In genomic region chr3:129303941-129304340, GRCm38 (mm10) we compare ENCODE assay signal across 10 mouse cellular contexts. TPM values are rescaled to one million over a fixed set of nuclear protein-coding genes. Genes with fewer than 3 reads are reported as not detected.
DNase-seq lines count a peak whose midpoint lies in the region; ATAC-seq lines count a peak whose summit lies in the region.
"Had no signal": no experiment of that assay in that cellular context is flagged by ENCODE, and none has a peak within 500 bp of the region (broad histone marks: within the 10 kb centered on the region; RNA-seq: fewer than 3 reads in every experiment).

No protein-coding gene starts in this region.

- ATAC-seq in kidney, embryonic 16.5 days (ENCODE audit: low FRiP score, low TSS enrichment) = no peak
- ATAC-seq in embryonic facial prominence, embryonic 11.5 days (replicated peaks; ENCODE audit: insufficient number of reproducible peaks, low FRiP score, low TSS enrichment, low read depth) = no peak
- ATAC-seq in intestine, embryonic 16.5 days = no peak

- no peak overlapping the region for H3K9ac ChIP-seq in kidney, embryonic 16.5 days (replicated peaks; ENCODE audit: low read length)
- no peak overlapping the region for H3K9ac ChIP-seq in embryonic facial prominence, embryonic 11.5 days (replicated peaks; ENCODE audit: low read length)
- H3K9ac ChIP-seq in intestine, embryonic 16.5 days (ENCODE audit: low read depth, low read length) = no peak overlapping the region
- H3K9ac ChIP-seq: embryonic facial prominence, embryonic 15.5 days; limb, embryonic 13.5 days had no signal

- H3K27me3 ChIP-seq in kidney, embryonic 16.5 days (ENCODE audit: insufficient read depth, low read length) = no peaks in the 10 kb centered on the region
- no peaks in the 10 kb centered on the region for H3K27me3 ChIP-seq in embryonic facial prominence, embryonic 11.5 days (ENCODE audit: control insufficient read depth, insufficient read depth, low read length)
- H3K27me3 ChIP-seq in intestine, embryonic 16.5 days (replicated peaks; ENCODE audit: control insufficient read depth, insufficient read depth, low read length) = no peaks in the 10 kb centered on the region
- H3K27me3 ChIP-seq: embryonic facial prominence, embryonic 15.5 days; limb, embryonic 13.5 days had no signal

- no peak overlapping the region for H3K27ac ChIP-seq in kidney, embryonic 16.5 days (ENCODE audit: low read length)
- no peak overlapping the region for H3K27ac ChIP-seq in embryonic facial prominence, embryonic 11.5 days (replicated peaks; ENCODE audit: low read depth, low read length)
- H3K27ac ChIP-seq in intestine, embryonic 16.5 days (ENCODE audit: low read length) = no peak overlapping the region
- H3K27ac ChIP-seq: embryonic facial prominence, embryonic 15.5 days; limb, embryonic 13.5 days had no signal

- H3K36me3 ChIP-seq in kidney, embryonic 16.5 days (ENCODE audit: insufficient read depth, low read length) = peaks cover 13% of the 10 kb centered on the region
- no peaks in the 10 kb centered on the region for H3K36me3 ChIP-seq in embryonic facial prominence, embryonic 11.5 days (replicated peaks; ENCODE audit: control insufficient read depth, insufficient read depth, low read depth, low read length)
- H3K36me3 ChIP-seq in intestine, embryonic 16.5 days (ENCODE audit: control insufficient read depth, insufficient read depth, low read length) = no peaks in the 10 kb centered on the region
- H3K36me3 ChIP-seq: embryonic facial prominence, embryonic 15.5 days; limb, embryonic 13.5 days had no signal

- H3K4me2 ChIP-seq in kidney, embryonic 16.5 days (replicated peaks; ENCODE audit: low read depth, low read length) = no peak overlapping the region
- H3K4me2 ChIP-seq in embryonic facial prominence, embryonic 11.5 days (ENCODE audit: low read depth, low read length) = no peak overlapping the region
- H3K4me2 ChIP-seq in intestine, embryonic 16.5 days (ENCODE audit: low read depth, low read length) = no peak overlapping the region
- H3K4me2 ChIP-seq: embryonic facial prominence, embryonic 15.5 days; limb, embryonic 13.5 days had no signal

- no peak overlapping the region for H3K4me3 ChIP-seq in kidney, embryonic 16.5 days (ENCODE audit: low read length)
- no peak overlapping the region for H3K4me3 ChIP-seq in embryonic facial prominence, embryonic 11.5 days (ENCODE audit: low read depth, low read length)
- no peak overlapping the region for H3K4me3 ChIP-seq in intestine, embryonic 16.5 days (ENCODE audit: low read length)
- H3K4me3 ChIP-seq: embryonic facial prominence, embryonic 15.5 days; limb, embryonic 13.5 days had no signal

- H3K4me1 ChIP-seq in kidney, embryonic 16.5 days (ENCODE audit: insufficient read depth, low read length) = 0 out of 2 replicates have a peak, but pooled peaks cover 3% of the 10 kb centered on the region
- no peaks in the 10 kb centered on the region for H3K4me1 ChIP-seq in embryonic facial prominence, embryonic 11.5 days (ENCODE audit: control insufficient read depth, insufficient read depth, low read length)
- H3K4me1 ChIP-seq in intestine, embryonic 16.5 days (ENCODE audit: control insufficient read depth, insufficient read depth, low read length) = no peaks in the 10 kb centered on the region
- H3K4me1 ChIP-seq: limb, embryonic 13.5 days had no signal

- peak; percentile 13 to 17 for DNase-seq in kidney, adult 8-10 months
- DNase-seq in CD4-positive helper T cell, adult 2 months (ENCODE audit: low read depth, low spot score) = peak; percentile 31
- peak; percentile 13 for DNase-seq in Muller cell, postnatal 12 days (ENCODE audit: inconsistent ontology term)
- peak; percentile 86 for DNase-seq in embryonic facial prominence, embryonic 11.5 days (ENCODE audit: low spot score)
- DNase-seq in lung, postnatal 25 days (ENCODE audit: low spot score) = peak; percentile 41
- DNase-seq in yolk sac, embryonic 10.5 days (ENCODE audit: low spot score) = no peak

- H3K9me3 ChIP-seq in kidney, embryonic 16.5 days (ENCODE audit: low read length) = no peaks in the 10 kb centered on the region
- no peaks in the 10 kb centered on the region for H3K9me3 ChIP-seq in embryonic facial prominence, embryonic 11.5 days (replicated peaks; ENCODE audit: control insufficient read depth, low read length)
- no peaks in the 10 kb centered on the region for H3K9me3 ChIP-seq in intestine, embryonic 16.5 days (ENCODE audit: control insufficient read depth, low read length)
- H3K9me3 ChIP-seq: embryonic facial prominence, embryonic 15.5 days; limb, embryonic 13.5 days had no signal

- 8% methylated on average over 3 of the region's 3 CpGs for WGBS in kidney, embryonic 16.5 days
- WGBS in embryonic facial prominence, embryonic 11.5 days = 12% methylated on average over 3 of the region's 3 CpGs
- WGBS in intestine, embryonic 16.5 days = 7% methylated on average over 3 of the region's 3 CpGs

RNA-seq across cellular contexts. Expression of gene Enpep, which starts 28.6 kb away (rescaled TPM):
- polyA plus RNA-seq in kidney, embryonic 16.5 days (2015; fragmentation: Nextera tagmentation; extraction: Ambion mirVana) = 116 and 117 TPM in 2 replicates
- polyA plus RNA-seq in embryonic facial prominence, embryonic 11.5 days (2014; fragmentation: Nextera tagmentation; extraction: Ambion mirVana) = 0.93 and 1.1 TPM in 2 replicates
- 143 and 194 TPM in 2 replicates for polyA plus RNA-seq in intestine, embryonic 16.5 days (2015; fragmentation: Nextera tagmentation; extraction: Ambion mirVana)

Comparison
In these comparisons a context has a peak if more than half of its experiments do, and no peak if none do; other contexts are left out.
1. RNA of gene Enpep, which starts 28.6 kb away (polyA plus RNA-seq): 143 to 194 TPM in intestine, embryonic 16.5 days and 116 to 117 TPM in kidney, embryonic 16.5 days; 0.93 to 1.1 TPM in embryonic facial prominence, embryonic 11.5 days; every median in the first group is over 10 times any median in the second.